Mouse (Mus musculus) CH12.LX (cell line): Measurements from ENCODE around the gene Lrrc26. TPM values are rescaled to one million over a fixed set of nuclear protein-coding genes. Genes with fewer than 3 reads are reported as not detected.

Experiments used
- ETS1 ChIP-seq: conservative IDR thresholded peaks from 2 replicates; pipeline ENCODE4 v1.6.1; 2012; ENCODE audit warnings: low read depth, mild to moderate bottlenecking, inconsistent platforms, low read length, improper control_type of control experiment, moderate library complexity
- GABPA ChIP-seq: IDR thresholded peaks from 2 replicates; pipeline ENCODE4 v1.6.1; 2012; ENCODE audit warnings: low read depth, low read length, improper control_type of control experiment, inconsistent platforms; ENCODE audit not compliant: insufficient replicate concordance
- KAT2A ChIP-seq: IDR thresholded peaks from 2 replicates; pipeline ENCODE4 v1.6.1; 2012; ENCODE audit warnings: low read length, improper control_type of control experiment, inconsistent platforms; ENCODE audit not compliant: insufficient replicate concordance
- MAFK ChIP-seq: IDR thresholded peaks from 2 replicates; pipeline ENCODE4 v1.6.1; 2011; ENCODE audit warnings: low read length, improper control_type of control experiment; ENCODE audit not compliant: insufficient replicate concordance
- MEF2A ChIP-seq: IDR thresholded peaks from 2 replicates; pipeline ENCODE4 v1.6.1; 2014; ENCODE audit warnings: low read depth, mild to moderate bottlenecking, inconsistent platforms, low read length, improper control_type of control experiment, borderline replicate concordance
- TBP ChIP-seq: conservative IDR thresholded peaks from 2 replicates; pipeline ENCODE4 v1.6.1; 2011; ENCODE audit warnings: low read depth, low read length, improper control_type of control experiment
- ZMIZ1 ChIP-seq: IDR thresholded peaks from 2 replicates; pipeline ENCODE4 v1.6.1; 2012; ENCODE audit warnings: low read depth, mild to moderate bottlenecking, inconsistent platforms, low read length, improper control_type of control experiment
- polyA plus RNA-seq: library from polyadenylated mRNA; unstranded; fragments of >175 nt; gene quantifications from 2 replicates; pipeline ENCODE4 v1.2.1, GENCODE M21; 2012; ENCODE audit warnings: low read depth; ENCODE audit not compliant: insufficient read length
- total RNA-seq, 2 experiments: library from RNA; depleted of rRNA; stranded (reverse); fragments of 300-350 nt in 1 of 2; fragments of >200 nt in 1 of 2; gene quantifications; 2 replicates each; pipeline ENCODE4 v1.2.3; 2012 to 2014

Gene Lrrc26
- total and polyA plus RNA-seq, 3 experiments, result not detected

DNA sequence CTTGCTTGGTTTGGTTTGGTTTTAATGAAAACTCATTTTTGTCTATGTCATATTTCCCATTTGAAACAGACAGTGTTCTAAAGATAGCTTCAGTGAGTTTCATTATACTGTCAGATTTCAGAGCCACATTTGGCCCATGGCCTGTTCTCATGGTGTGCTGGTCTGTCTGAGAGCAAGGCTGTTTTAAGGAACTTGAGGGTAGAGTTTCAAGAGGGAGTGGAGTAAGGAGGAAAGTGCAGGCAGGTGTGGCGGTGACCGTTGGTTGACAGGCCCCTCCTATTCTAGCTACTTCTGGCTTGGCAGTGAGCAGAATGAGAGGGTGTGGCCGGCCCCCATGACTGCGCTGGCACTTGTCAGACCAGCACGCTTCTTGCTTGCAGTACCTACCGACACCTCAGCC is 48.6 kb downstream of the Lrrc26 start (continued):
- TF ChIP-seq ETS1 (peak; percentile 84), ZMIZ1 (no peak), MEF2A (peak; percentile 95), TBP (0 out of 2 replicates have a peak, but pooled peaks have one; percentile 26), KAT2A (no peak), MAFK (peak; percentile 78), GABPA (no peak)

Other genes with a start within 250 kb of the Lrrc26 start
Only the 20 nearest of the 34 such genes appear.
- gene Tor4a, start 93.0 kb upstream of the Lrrc26 start, total RNA-seq (2012; rRNA removed), result 17.5 and 20.4 TPM in 2 replicates
- gene Tor4a, start 93.0 kb upstream of the Lrrc26 start, total RNA-seq (2014; rRNA removed), result 12.6 and 13.1 TPM in 2 replicates
- 15.3 TPM in 2 replicates for gene Tor4a, start 93.0 kb upstream of the Lrrc26 start, polyA plus RNA-seq
- gene Nelfb, start 78.4 kb upstream of the Lrrc26 start, total RNA-seq (2012; rRNA removed), result 57.0 and 58.7 TPM in 2 replicates
- gene Nelfb, start 78.4 kb upstream of the Lrrc26 start, total RNA-seq (2014; rRNA removed), result 42.0 and 53.6 TPM in 2 replicates
- gene Nelfb, start 78.4 kb upstream of the Lrrc26 start, polyA plus RNA-seq, result 52.5 and 58.0 TPM in 2 replicates
- gene Stpg3, start 75.3 kb upstream of the Lrrc26 start, total RNA-seq (2012; rRNA removed), result not detected in 2 replicates
- not detected in 2 replicates for gene Stpg3, start 75.3 kb upstream of the Lrrc26 start, total RNA-seq (2014; rRNA removed)
- not detected in 2 replicates for gene Stpg3, start 75.3 kb upstream of the Lrrc26 start, polyA plus RNA-seq
- gene Fam166a, start 71.2 kb upstream of the Lrrc26 start, total RNA-seq (2012; rRNA removed), result 0.38 and 0.42 TPM in 2 replicates
- not detected in 2 replicates for gene Fam166a, start 71.2 kb upstream of the Lrrc26 start, total RNA-seq (2014; rRNA removed)
- 23.4 and 35.0 TPM in 2 replicates for gene Fam166a, start 71.2 kb upstream of the Lrrc26 start, polyA plus RNA-seq
- 356 and 564 TPM in 2 replicates for gene Tubb4b, start 65.2 kb upstream of the Lrrc26 start, total RNA-seq (2012; rRNA removed)
- gene Tubb4b, start 65.2 kb upstream of the Lrrc26 start, total RNA-seq (2014; rRNA removed), result 592 and 605 TPM in 2 replicates
- gene Tubb4b, start 65.2 kb upstream of the Lrrc26 start, polyA plus RNA-seq, result 490 and 520 TPM in 2 replicates
- not detected in 2 replicates for gene Slc34a3, start 55.6 kb upstream of the Lrrc26 start, total RNA-seq (2012; rRNA removed)
- gene Slc34a3, start 55.6 kb upstream of the Lrrc26 start, total RNA-seq (2014; rRNA removed), result not detected in 2 replicates
- gene Slc34a3, start 55.6 kb upstream of the Lrrc26 start, polyA plus RNA-seq, result not detected in 2 replicates
- not detected in 2 replicates for gene Rnf224, start 53.1 kb upstream of the Lrrc26 start, total RNA-seq (2012; rRNA removed)
- gene Rnf224, start 53.1 kb upstream of the Lrrc26 start, total RNA-seq (2014; rRNA removed), result not detected in 2 replicates
- not detected in 2 replicates for gene Rnf224, start 53.1 kb upstream of the Lrrc26 start, polyA plus RNA-seq
- gene Rnf208, start 47.7 kb upstream of the Lrrc26 start, total RNA-seq (2012; rRNA removed), result 0.92 and 1.7 TPM in 2 replicates
- gene Rnf208, start 47.7 kb upstream of the Lrrc26 start, total RNA-seq (2014; rRNA removed), result 0.24 and 0.34 TPM in 2 replicates
- 0.78 and 1.4 TPM in 2 replicates for gene Rnf208, start 47.7 kb upstream of the Lrrc26 start, polyA plus RNA-seq
- not detected in 2 replicates for gene Cysrt1, start 47.5 kb upstream of the Lrrc26 start, total RNA-seq (2012; rRNA removed)
- not detected in 2 replicates for gene Cysrt1, start 47.5 kb upstream of the Lrrc26 start, total RNA-seq (2014; rRNA removed)
- gene Cysrt1, start 47.5 kb upstream of the Lrrc26 start, polyA plus RNA-seq, result not detected in 2 replicates
- 8.9 and 9.5 TPM in 2 replicates for gene AL732309.1, start 43.1 kb upstream of the Lrrc26 start, total RNA-seq (2012; rRNA removed)
- gene AL732309.1, start 43.1 kb upstream of the Lrrc26 start, total RNA-seq (2014; rRNA removed), result 6.7 and 9.6 TPM in 2 replicates
- 3.5 and 4.5 TPM in 2 replicates for gene AL732309.1, start 43.1 kb upstream of the Lrrc26 start, polyA plus RNA-seq
- 22.7 and 28.3 TPM in 2 replicates for gene Tmem203, start 34.5 kb upstream of the Lrrc26 start, total RNA-seq (2012; rRNA removed)
- gene Tmem203, start 34.5 kb upstream of the Lrrc26 start, total RNA-seq (2014; rRNA removed), result 18.4 and 21.2 TPM in 2 replicates
- 14.5 and 21.5 TPM in 2 replicates for gene Tmem203, start 34.5 kb upstream of the Lrrc26 start, polyA plus RNA-seq
- 13.1 and 14.3 TPM in 2 replicates for gene Tprn, start 27.3 kb upstream of the Lrrc26 start, total RNA-seq (2012; rRNA removed)
- gene Tprn, start 27.3 kb upstream of the Lrrc26 start, total RNA-seq (2014; rRNA removed), result 7.0 and 8.2 TPM in 2 replicates
- 17.0 and 19.3 TPM in 2 replicates for gene Tprn, start 27.3 kb upstream of the Lrrc26 start, polyA plus RNA-seq
- 80.6 and 98.5 TPM in 2 replicates for gene Ssna1, start 17.5 kb upstream of the Lrrc26 start, total RNA-seq (2012; rRNA removed)
- 72.9 and 82.0 TPM in 2 replicates for gene Ssna1, start 17.5 kb upstream of the Lrrc26 start, total RNA-seq (2014; rRNA removed)
- gene Ssna1, start 17.5 kb upstream of the Lrrc26 start, polyA plus RNA-seq, result 51.4 and 74.9 TPM in 2 replicates
- gene Anapc2, start 17.4 kb upstream of the Lrrc26 start, total RNA-seq (2012; rRNA removed), result 13.6 and 14.5 TPM in 2 replicates
- 9.6 and 13.0 TPM in 2 replicates for gene Anapc2, start 17.4 kb upstream of the Lrrc26 start, total RNA-seq (2014; rRNA removed)
- 48.7 and 55.2 TPM in 2 replicates for gene Anapc2, start 17.4 kb upstream of the Lrrc26 start, polyA plus RNA-seq
- not detected in 2 replicates for gene Tmem210, start 1.8 kb upstream of the Lrrc26 start, total RNA-seq (2012; rRNA removed)
- not detected in 2 replicates for gene Tmem210, start 1.8 kb upstream of the Lrrc26 start, total RNA-seq (2014; rRNA removed)
- not detected in 2 replicates for gene Tmem210, start 1.8 kb upstream of the Lrrc26 start, polyA plus RNA-seq
- 0.04 and 0.17 TPM in 2 replicates for gene Grin1, start 29.3 kb downstream of the Lrrc26 start, total RNA-seq (2012; rRNA removed)
- gene Grin1, start 29.3 kb downstream of the Lrrc26 start, total RNA-seq (2014; rRNA removed), result 0.08 and 0.36 TPM in 2 replicates
- gene Grin1, start 29.3 kb downstream of the Lrrc26 start, polyA plus RNA-seq, result 0.06 TPM in 1 of 2 replicates, not detected in the other
- 45.7 and 58.1 TPM in 2 replicates for gene Man1b1, start 42.4 kb downstream of the Lrrc26 start, total RNA-seq (2012; rRNA removed)
- gene Man1b1, start 42.4 kb downstream of the Lrrc26 start, total RNA-seq (2014; rRNA removed), result 39.3 and 41.8 TPM in 2 replicates
- 68.8 and 69.3 TPM in 2 replicates for gene Man1b1, start 42.4 kb downstream of the Lrrc26 start, polyA plus RNA-seq
- gene Dpp7, start 66.4 kb downstream of the Lrrc26 start, total RNA-seq (2012; rRNA removed), result 21.0 and 36.0 TPM in 2 replicates
- 16.2 and 19.4 TPM in 2 replicates for gene Dpp7, start 66.4 kb downstream of the Lrrc26 start, total RNA-seq (2014; rRNA removed)
- gene Dpp7, start 66.4 kb downstream of the Lrrc26 start, polyA plus RNA-seq, result 20.9 and 22.7 TPM in 2 replicates
- 14.5 and 16.2 TPM in 2 replicates for gene Uap1l1, start 75.8 kb downstream of the Lrrc26 start, total RNA-seq (2012; rRNA removed)
- gene Uap1l1, start 75.8 kb downstream of the Lrrc26 start, total RNA-seq (2014; rRNA removed), result 3.3 and 4.3 TPM in 2 replicates
- 27.6 and 30.8 TPM in 2 replicates for gene Uap1l1, start 75.8 kb downstream of the Lrrc26 start, polyA plus RNA-seq
- gene Sapcd2, start 82.4 kb downstream of the Lrrc26 start, total RNA-seq (2012; rRNA removed), result 27.3 and 32.1 TPM in 2 replicates
- gene Sapcd2, start 82.4 kb downstream of the Lrrc26 start, total RNA-seq (2014; rRNA removed), result 21.9 and 22.5 TPM in 2 replicates
- gene Sapcd2, start 82.4 kb downstream of the Lrrc26 start, polyA plus RNA-seq, result 16.5 and 16.9 TPM in 2 replicates